Mouse (Mus musculus): ENCODE results near the gene Cygb.
"Not testable (repeated sequence)": the region's sequence is repeated elsewhere in the genome, so short reads cannot be mapped to it uniquely, and the experiment has no call there.

GRCm38 (mm10) chr11:116636607-116637006, 17.5 kb downstream of the Cygb start:
- TF ChIP-seq CTCF, EP300 (IDR thresholded peaks at IDR 0.05; ENCODE audit: low read depth): not testable (repeated sequence)

Data from heart, postnatal 0 days (tissue).